Mouse (Mus musculus): ENCODE data around the gene Mad1l1. TPM values are rescaled to one million over a fixed set of nuclear protein-coding genes. Genes with fewer than 3 reads are reported as not detected.

Mad1l1 gene
- polyA plus RNA-seq, 1 experiment = 22.6 TPM

DNA sequence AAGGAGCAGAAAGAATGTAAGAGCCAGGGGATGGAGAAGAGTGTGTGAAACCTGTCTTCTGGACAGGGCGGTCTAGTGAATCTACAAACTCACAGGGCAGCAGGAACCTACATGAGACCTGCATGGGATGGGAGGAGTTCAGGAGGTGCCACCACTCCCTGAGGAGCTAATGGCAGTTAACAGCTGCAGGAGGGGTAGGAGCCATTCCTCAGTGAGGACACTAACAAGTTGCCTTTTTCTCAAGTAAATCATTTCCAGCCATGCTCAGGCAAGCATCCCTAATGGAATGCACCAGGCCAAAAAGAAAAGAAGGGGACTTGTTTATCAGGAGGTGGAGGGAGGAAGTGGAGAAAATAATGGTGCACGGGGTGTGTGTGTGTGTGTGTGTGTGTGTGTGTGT is 95.5 kb downstream of the Mad1l1 start:
- H3K27ac ChIP-seq (ENCODE audit: insufficient read depth, low read length) = no peak overlapping the region
- no peak for TF ChIP-seq POLR2A (IDR thresholded peaks at IDR 0.05; ENCODE audit: low read depth, low read length)
- TF ChIP-seq CTCF (IDR thresholded peaks at IDR 0.05; ENCODE audit: borderline replicate concordance, insufficient read depth, low read length) = no peak

GRCm38 (mm10) chr5:140225103-140225502 is 96.2 kb downstream of the Mad1l1 start:
- no peaks in the 10 kb centered on the region for H3K4me1 ChIP-seq (ENCODE audit: control insufficient read depth, insufficient read depth, low read length)
- TF ChIP-seq CTCF (IDR thresholded peaks at IDR 0.05; ENCODE audit: borderline replicate concordance, insufficient read depth, low read length) (no peak), POLR2A (IDR thresholded peaks at IDR 0.05; ENCODE audit: low read depth, low read length) (no peak)
- H3K27ac ChIP-seq (ENCODE audit: insufficient read depth, low read length) = no peak overlapping the region
- no peak overlapping the region for H3K4me3 ChIP-seq (ENCODE audit: insufficient read depth, low read length)

More for the DNA sequence above, 95.5 kb downstream of the Mad1l1 start:
- H3K4me3 ChIP-seq (ENCODE audit: insufficient read depth, low read length) = no peak overlapping the region
- H3K4me1 ChIP-seq (ENCODE audit: control insufficient read depth, insufficient read depth, low read length) = no peaks in the 10 kb centered on the region

DNA sequence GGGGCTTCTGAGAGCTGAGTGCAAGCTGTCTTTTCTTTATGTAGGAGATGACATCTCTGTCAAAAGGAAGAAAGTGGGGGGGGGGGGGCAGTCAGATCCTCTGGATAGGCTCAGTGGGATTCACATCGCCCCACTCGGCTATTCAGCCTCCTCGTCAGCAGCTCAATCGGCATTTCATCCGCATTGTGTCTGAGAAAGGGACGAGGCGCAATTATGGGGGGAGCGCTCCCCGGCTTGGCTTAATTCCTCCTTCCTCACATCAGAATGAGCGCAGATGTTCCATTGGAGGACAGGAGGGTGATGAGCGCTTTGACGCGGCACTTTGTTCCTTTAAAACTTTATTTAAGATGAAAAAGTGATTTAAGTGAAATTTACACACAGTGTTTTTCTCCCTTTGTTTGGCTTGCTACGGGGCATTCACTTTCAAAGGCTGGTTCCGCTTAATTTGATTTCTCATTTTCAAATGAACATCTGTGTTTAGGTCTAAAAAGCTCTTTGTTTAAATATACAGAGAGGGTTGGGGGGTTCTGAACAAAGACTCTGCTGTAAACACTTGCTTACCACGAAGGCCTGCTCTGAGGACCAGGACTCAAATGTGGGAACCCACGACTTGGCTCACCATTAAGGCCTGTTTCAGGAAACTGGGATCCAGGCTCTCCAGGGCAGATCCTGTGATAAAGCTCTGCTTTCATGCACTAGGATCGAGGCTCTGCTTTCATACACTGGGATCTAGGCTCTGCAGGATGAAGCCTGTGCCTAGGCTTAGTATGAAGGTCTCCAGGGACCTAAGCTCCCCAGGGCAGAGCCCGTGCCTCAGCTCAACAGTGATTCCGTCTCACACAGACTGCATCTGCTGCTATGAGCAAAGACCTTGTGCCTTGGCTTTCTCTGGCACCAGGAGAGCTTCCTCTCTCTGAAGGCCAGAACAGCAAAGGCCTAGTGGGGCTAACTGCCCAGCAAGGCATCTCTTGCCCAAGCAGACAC is 98.0 kb downstream of the Mad1l1 start:
- no peak overlapping the region for H3K4me3 ChIP-seq (ENCODE audit: insufficient read depth, low read length)
- TF ChIP-seq POLR2A (IDR thresholded peaks at IDR 0.05; ENCODE audit: low read depth, low read length) (no peak), CTCF (IDR thresholded peaks at IDR 0.05; ENCODE audit: borderline replicate concordance, insufficient read depth, low read length) (no peak)
- no peaks in the 10 kb centered on the region for H3K4me1 ChIP-seq (ENCODE audit: control insufficient read depth, insufficient read depth, low read length)
- H3K27ac ChIP-seq (ENCODE audit: insufficient read depth, low read length) = no peak overlapping the region

DNA sequence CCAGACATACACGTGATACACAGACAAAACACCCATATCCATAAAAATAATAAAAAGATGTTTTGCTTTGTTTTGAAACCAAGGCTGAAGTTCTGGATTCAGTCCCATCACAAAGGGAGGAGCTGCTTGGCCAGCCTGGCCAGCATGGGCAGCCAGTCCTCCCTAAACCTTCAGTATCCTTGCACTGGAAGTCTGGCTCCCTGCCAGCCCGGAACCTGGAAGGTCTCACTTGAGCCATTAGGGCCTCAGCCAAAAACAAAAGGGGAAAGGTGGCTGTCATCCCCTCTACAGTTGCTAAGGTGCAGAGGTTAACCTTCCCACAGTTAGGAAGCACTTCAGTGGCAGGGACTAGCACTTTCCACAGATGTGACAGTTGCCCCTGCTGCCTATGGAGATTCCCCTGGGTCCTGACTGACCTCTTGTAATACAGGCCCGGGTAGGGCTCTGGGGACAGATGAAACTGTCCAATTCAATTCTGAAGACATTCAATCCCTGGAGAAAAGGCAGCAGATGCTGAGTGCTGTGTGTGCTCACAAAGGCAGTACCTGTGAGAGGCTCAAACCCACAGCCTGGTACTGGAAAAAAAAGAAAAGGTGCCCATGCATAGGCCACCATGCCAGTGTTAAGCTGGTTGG is 100.2 kb downstream of the Mad1l1 start:
- H3K4me1 ChIP-seq (ENCODE audit: control insufficient read depth, insufficient read depth, low read length) = no peaks in the 10 kb centered on the region
- no peak overlapping the region for H3K27ac ChIP-seq (ENCODE audit: insufficient read depth, low read length)
- no peak overlapping the region for H3K4me3 ChIP-seq (ENCODE audit: insufficient read depth, low read length)
- TF ChIP-seq POLR2A (IDR thresholded peaks at IDR 0.05; ENCODE audit: low read depth, low read length) (no peak), CTCF (IDR thresholded peaks at IDR 0.05; ENCODE audit: borderline replicate concordance, insufficient read depth, low read length) (no peak)

DNA sequence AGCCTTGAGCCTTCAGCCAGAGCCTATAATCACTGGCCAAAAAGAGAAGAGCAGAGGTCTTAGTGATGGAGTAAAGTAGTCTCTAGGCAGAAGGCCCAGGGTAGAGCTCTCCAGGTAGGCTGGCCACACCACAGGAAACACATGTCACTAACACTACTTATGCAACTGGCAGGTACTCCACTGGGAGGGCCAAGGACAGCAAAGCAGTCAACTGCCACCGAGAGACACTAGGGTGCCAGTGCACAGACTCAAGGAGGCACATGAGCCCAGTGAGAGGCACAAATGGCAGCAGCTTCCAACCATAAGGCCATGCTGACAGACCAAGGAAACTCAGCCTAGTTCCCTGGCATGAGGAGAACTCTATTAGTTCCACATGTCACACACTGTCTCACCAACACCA is 102.1 kb downstream of the Mad1l1 start:
- TF ChIP-seq POLR2A (IDR thresholded peaks at IDR 0.05; ENCODE audit: low read depth, low read length) (no peak), CTCF (IDR thresholded peaks at IDR 0.05; ENCODE audit: borderline replicate concordance, insufficient read depth, low read length) (no peak)
- Histone ChIP-seq H3K27ac (ENCODE audit: insufficient read depth, low read length) (no peak overlapping the region), H3K4me3 (ENCODE audit: insufficient read depth, low read length) (no peak overlapping the region), H3K4me1 (ENCODE audit: control insufficient read depth, insufficient read depth, low read length) (no peaks in the 10 kb centered on the region)

GRCm38 (mm10) chr5:140217900-140218299 is 103.5 kb downstream of the Mad1l1 start:
- no peak overlapping the region for H3K4me3 ChIP-seq (ENCODE audit: insufficient read depth, low read length)
- TF ChIP-seq POLR2A (IDR thresholded peaks at IDR 0.05; ENCODE audit: low read depth, low read length) = no peak
- TF ChIP-seq CTCF (IDR thresholded peaks at IDR 0.05; ENCODE audit: borderline replicate concordance, insufficient read depth, low read length) = no peak
- H3K27ac ChIP-seq (ENCODE audit: insufficient read depth, low read length) = no peak overlapping the region
- no peaks in the 10 kb centered on the region for H3K4me1 ChIP-seq (ENCODE audit: control insufficient read depth, insufficient read depth, low read length)

DNA sequence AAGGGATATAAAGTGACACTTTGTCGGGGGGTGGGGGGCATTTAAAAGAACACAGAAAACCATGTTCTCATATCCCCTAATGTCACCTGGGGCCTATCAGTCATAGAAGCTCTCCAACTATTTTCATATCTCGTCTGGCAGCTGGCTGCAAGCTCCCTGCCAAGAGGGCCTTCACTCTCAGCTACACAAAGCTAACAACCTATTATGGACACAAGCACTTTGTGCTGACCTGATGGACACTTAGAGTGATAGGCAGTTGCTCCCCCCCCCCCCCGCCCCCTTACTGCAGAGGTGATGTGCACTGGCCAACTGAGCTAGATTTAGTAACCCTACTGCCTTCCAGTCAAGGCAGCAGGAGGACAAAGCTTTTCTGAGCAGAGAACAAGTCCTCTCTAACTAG is 104.3 kb downstream of the Mad1l1 start:
- Histone ChIP-seq H3K4me1 (ENCODE audit: control insufficient read depth, insufficient read depth, low read length) (no peaks in the 10 kb centered on the region; the same call in 1 of the 2 replicates), H3K27ac (ENCODE audit: insufficient read depth, low read length) (no peak overlapping the region), H3K4me3 (ENCODE audit: insufficient read depth, low read length) (no peak overlapping the region)
- TF ChIP-seq CTCF (IDR thresholded peaks at IDR 0.05; ENCODE audit: borderline replicate concordance, insufficient read depth, low read length) = no peak
- no peak for TF ChIP-seq POLR2A (IDR thresholded peaks at IDR 0.05; ENCODE audit: low read depth, low read length)

- Histone ChIP-seq H3K4me1 (ENCODE audit: control insufficient read depth, insufficient read depth, low read length) (no peaks in the 10 kb centered on the region; the same call in 1 of the 2 replicates), H3K27ac (ENCODE audit: insufficient read depth, low read length) (no peak overlapping the region), H3K4me3 (ENCODE audit: insufficient read depth, low read length) (no peak overlapping the region)
- TF ChIP-seq CTCF (IDR thresholded peaks at IDR 0.05; ENCODE audit: borderline replicate concordance, insufficient read depth, low read length) (no peak), POLR2A (IDR thresholded peaks at IDR 0.05; ENCODE audit: low read depth, low read length) (no peak)
These were observed 105.8 kb downstream of the Mad1l1 start for GRCm38 (mm10) chr5:140215471-140216087.

GRCm38 (mm10) chr5:140213001-140213400 is 108.4 kb downstream of the Mad1l1 start:
- Histone ChIP-seq H3K4me3 (ENCODE audit: insufficient read depth, low read length) (no peak overlapping the region), H3K4me1 (ENCODE audit: control insufficient read depth, insufficient read depth, low read length) (no peaks in the 10 kb centered on the region; the same call in 1 of the 2 replicates), H3K27ac (ENCODE audit: insufficient read depth, low read length) (no peak overlapping the region)
- no peak for TF ChIP-seq CTCF (IDR thresholded peaks at IDR 0.05; ENCODE audit: borderline replicate concordance, insufficient read depth, low read length)
- TF ChIP-seq POLR2A (IDR thresholded peaks at IDR 0.05; ENCODE audit: low read depth, low read length) = no peak

Measured in embryonic fibroblast, embryonic 13.5 days (primary cell).